Mouse (Mus musculus) c-Kit-negative CD71-positive TER-119-positive erythroid progenitor cells, embryonic 14.5 days (primary cell): ENCODE measurements at regions not wholly inside any gene's neighbourhood (a gene's known extent, or its start where the extent isn't known, plus 50 kb on each side); places are given as distances from the start of the nearest gene placed in this dataset.

Source experiments
- DNase-seq: peaks from one replicate; pipeline ENCODE4 v3.0.0-alpha.2; 2013; ENCODE audit warnings: low read depth, low spot score

DNA sequence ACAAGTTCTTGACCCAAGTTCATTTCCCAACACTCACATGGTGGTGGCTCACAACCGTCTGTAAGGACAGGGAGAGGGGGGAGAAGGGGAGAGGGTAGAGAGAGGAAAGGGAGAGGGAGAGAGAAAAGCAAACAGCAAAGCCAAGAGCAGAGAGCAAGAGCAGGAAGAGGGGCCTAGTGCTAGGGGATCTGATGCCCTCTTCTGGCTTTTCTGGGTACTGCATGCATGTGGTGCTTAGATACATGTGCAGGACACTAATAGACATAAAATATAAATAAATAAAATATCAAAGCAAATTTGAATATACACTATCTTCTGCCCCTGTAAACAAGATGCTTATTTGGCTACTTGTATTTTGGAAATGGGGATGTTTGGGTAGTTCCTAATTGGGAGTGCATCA is 91.2 kb downstream of the Rnf138rt1 start:
- peak; percentile 2 for DNase-seq
